Mouse (Mus musculus): ENCODE results near the gene Dab1. TPM values are rescaled to one million over a fixed set of nuclear protein-coding genes. Genes with fewer than 3 reads are reported as not detected.

The Dab1 gene
- polyA plus RNA-seq, 1 experiment from 2014 or later, result 106 TPM

DNA sequence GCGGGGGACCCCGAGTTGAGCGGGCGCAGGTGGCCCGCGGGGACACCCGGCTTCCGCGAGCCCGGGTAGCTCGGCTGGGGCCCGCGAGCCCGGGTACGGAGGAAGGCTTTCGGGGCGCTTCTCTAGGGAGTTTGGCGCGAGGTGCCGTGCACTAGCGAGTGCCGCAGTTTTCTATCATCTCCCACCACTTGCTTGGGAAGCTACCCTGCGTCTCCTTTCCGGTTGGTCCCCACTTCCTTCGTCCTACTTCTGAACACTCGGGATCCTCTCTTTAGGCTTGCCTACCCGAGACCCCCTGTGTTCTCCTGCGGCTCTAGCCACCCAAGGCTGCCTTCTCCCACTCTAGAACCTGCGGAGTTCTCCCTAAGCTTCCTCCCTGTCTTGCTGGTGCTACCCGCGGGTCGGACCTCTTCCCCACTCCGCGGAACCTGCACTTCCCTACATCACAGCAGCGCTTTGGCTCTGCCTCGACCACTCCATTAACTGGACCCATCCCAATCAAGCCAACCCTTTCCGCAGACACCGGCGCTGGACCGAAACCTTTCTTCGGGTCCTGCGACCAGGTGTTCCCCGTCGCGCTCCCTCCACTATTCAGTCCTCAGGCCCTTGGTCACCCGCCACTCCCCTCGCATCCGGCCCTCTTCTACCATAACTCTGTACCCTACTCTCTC lies 748.7 kb downstream of the Dab1 start:
- peak overlapping the region; percentile 74 for H3K4me3 ChIP-seq (ENCODE audit: low read depth, low read length)
- DNase-seq (ENCODE audit: low spot score) (peak; percentile 62), ATAC-seq (peak; percentile 32)
- WGBS, result under 1% methylated on average over 48 of the region's 48 CpGs
- peak overlapping the region; percentile 94 for H3K27ac ChIP-seq (ENCODE audit: low read depth, low read length)
- no peaks in the 10 kb centered on the region for H3K27me3 ChIP-seq (replicated peaks; ENCODE audit: control insufficient read depth, insufficient read depth, low read length)
- peak overlapping the region; percentile 89 for H3K9ac ChIP-seq (ENCODE audit: low read length)
- peaks cover 21% of the 10 kb centered on the region for H3K4me1 ChIP-seq (ENCODE audit: control insufficient read depth, insufficient read depth, low read length)
- no peaks in the 10 kb centered on the region for H3K9me3 ChIP-seq (replicated peaks; ENCODE audit: control insufficient read depth, low read length)
- peak overlapping the region; percentile 74 for H3K4me2 ChIP-seq (ENCODE audit: low read length)
- no peaks in the 10 kb centered on the region for H3K36me3 ChIP-seq (ENCODE audit: control insufficient read depth, insufficient read depth, low read length)

DNA sequence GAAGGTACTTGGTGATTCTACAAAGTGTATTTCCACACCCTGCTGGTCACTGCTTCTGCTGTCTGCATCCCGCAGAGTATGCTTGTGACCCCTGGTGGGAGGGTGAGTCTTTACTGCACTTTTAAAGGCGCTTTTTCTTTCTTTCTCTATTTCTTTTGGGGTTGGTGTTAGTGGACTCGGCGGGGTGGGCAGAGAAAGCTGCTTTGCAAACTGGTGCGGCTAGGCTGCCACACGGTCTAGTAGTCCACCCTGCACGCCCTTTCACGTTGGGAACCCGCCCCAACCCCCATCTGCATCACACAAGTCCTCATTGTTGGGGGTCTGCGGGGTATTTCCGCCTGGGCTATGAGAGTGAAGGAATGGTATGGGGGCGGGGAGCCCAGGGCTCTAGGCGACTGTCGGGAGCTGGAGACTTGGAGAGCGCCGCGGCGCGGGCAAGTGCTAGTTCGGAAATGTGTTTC lies 749.4 kb downstream of the Dab1 start:
- peak; percentile 93 for DNase-seq (ENCODE audit: low spot score)
- Histone ChIP-seq H3K9ac (ENCODE audit: low read length) (peak overlapping the region; percentile 89), H3K27me3 (replicated peaks; ENCODE audit: control insufficient read depth, insufficient read depth, low read length) (no peaks in the 10 kb centered on the region), H3K4me2 (ENCODE audit: low read length) (peak overlapping the region; percentile 74), H3K36me3 (ENCODE audit: control insufficient read depth, insufficient read depth, low read length) (no peaks in the 10 kb centered on the region), H3K9me3 (replicated peaks; ENCODE audit: control insufficient read depth, low read length) (no peaks in the 10 kb centered on the region), H3K27ac (ENCODE audit: low read depth, low read length) (peak overlapping the region; percentile 94), H3K4me3 (ENCODE audit: low read depth, low read length) (peak overlapping the region; percentile 74), H3K4me1 (ENCODE audit: control insufficient read depth, insufficient read depth, low read length) (peaks cover 21% of the 10 kb centered on the region)
- WGBS, result under 1% methylated on average over 20 of the region's 20 CpGs
- ATAC-seq, result peak; percentile 61

- no peak for DNase-seq (ENCODE audit: low spot score)
- Histone ChIP-seq H3K36me3 (ENCODE audit: control insufficient read depth, insufficient read depth, low read length) (no peaks in the 10 kb centered on the region), H3K4me3 (ENCODE audit: low read depth, low read length) (peak overlapping the region; percentile 74), H3K27ac (ENCODE audit: low read depth, low read length) (peak overlapping the region; percentile 94; the same call in 1 of the 2 replicates), H3K4me1 (ENCODE audit: control insufficient read depth, insufficient read depth, low read length) (peaks cover 21% of the 10 kb centered on the region), H3K9ac (ENCODE audit: low read length) (peak overlapping the region; percentile 89; the same call in 1 of the 2 replicates), H3K27me3 (replicated peaks; ENCODE audit: control insufficient read depth, insufficient read depth, low read length) (no peaks in the 10 kb centered on the region), H3K4me2 (ENCODE audit: low read length) (peak overlapping the region; percentile 74), H3K9me3 (replicated peaks; ENCODE audit: control insufficient read depth, low read length) (no peaks in the 10 kb centered on the region)
- 1% methylated on average over 7 of the region's 7 CpGs for WGBS
- no peak for ATAC-seq
These were observed 749.9 kb downstream of the Dab1 start for GRCm38 (mm10) chr4:104369091-104369490.

DNA sequence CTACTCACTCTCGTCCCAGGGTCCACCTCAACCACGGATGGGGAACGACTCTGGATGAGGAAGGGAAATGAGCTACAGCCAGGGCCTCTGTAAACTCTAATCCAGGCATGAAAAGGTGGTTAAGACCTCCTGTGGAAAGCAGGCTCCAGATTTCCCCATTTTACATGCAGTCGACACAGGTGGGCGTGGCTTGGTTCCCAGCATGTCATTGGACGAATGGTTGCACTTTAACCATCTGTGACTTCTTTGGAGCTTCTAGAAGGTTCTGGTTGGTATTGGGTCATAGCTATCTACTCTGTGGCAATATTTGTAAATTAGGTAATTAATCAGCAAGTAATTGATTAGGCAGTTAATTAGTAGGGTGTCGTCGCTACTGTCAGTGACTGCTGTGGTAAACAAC lies 752.0 kb downstream of the Dab1 start:
- H3K9me3 ChIP-seq (replicated peaks; ENCODE audit: control insufficient read depth, low read length), result no peaks in the 10 kb centered on the region
- H3K27me3 ChIP-seq (replicated peaks; ENCODE audit: control insufficient read depth, insufficient read depth, low read length), result no peaks in the 10 kb centered on the region
- no peak overlapping the region for H3K9ac ChIP-seq (ENCODE audit: low read length)
- no peak for ATAC-seq
- no peak for DNase-seq (ENCODE audit: low spot score)
- no peak overlapping the region for H3K27ac ChIP-seq (ENCODE audit: low read depth, low read length)
- H3K4me3 ChIP-seq (ENCODE audit: low read depth, low read length), result no peak overlapping the region
- H3K4me2 ChIP-seq (ENCODE audit: low read length), result no peak overlapping the region
- 75% methylated on average over 8 of the region's 8 CpGs for WGBS
- H3K4me1 ChIP-seq (ENCODE audit: control insufficient read depth, insufficient read depth, low read length), result peaks cover 17% of the 10 kb centered on the region
- no peaks in the 10 kb centered on the region for H3K36me3 ChIP-seq (ENCODE audit: control insufficient read depth, insufficient read depth, low read length)

- ATAC-seq (no peak), DNase-seq (ENCODE audit: low spot score) (no peak)
- no peak overlapping the region for H3K4me2 ChIP-seq (ENCODE audit: low read length)
- H3K4me1 ChIP-seq (ENCODE audit: control insufficient read depth, insufficient read depth, low read length), result peaks cover 9% of the 10 kb centered on the region
- WGBS, result 95% methylated on average over 1 of the region's 1 CpGs
- H3K4me3 ChIP-seq (ENCODE audit: low read depth, low read length), result no peak overlapping the region
- H3K36me3 ChIP-seq (ENCODE audit: control insufficient read depth, insufficient read depth, low read length), result no peaks in the 10 kb centered on the region
- H3K27ac ChIP-seq (ENCODE audit: low read depth, low read length), result no peak overlapping the region
- H3K27me3 ChIP-seq (replicated peaks; ENCODE audit: control insufficient read depth, insufficient read depth, low read length), result no peaks in the 10 kb centered on the region
- no peaks in the 10 kb centered on the region for H3K9me3 ChIP-seq (replicated peaks; ENCODE audit: control insufficient read depth, low read length)
- no peak overlapping the region for H3K9ac ChIP-seq (ENCODE audit: low read length)
These were observed 755.0 kb downstream of the Dab1 start for GRCm38 (mm10) chr4:104374191-104374590.

- Histone ChIP-seq H3K4me2 (ENCODE audit: low read length) (peak overlapping the region; percentile 4; the same call in 1 of the 2 replicates), H3K27ac (ENCODE audit: low read depth, low read length) (peak overlapping the region; percentile 35; the same call in 1 of the 2 replicates), H3K9ac (ENCODE audit: low read length) (no peak overlapping the region)
These were observed 765.5 kb downstream of the Dab1 start for GRCm38 (mm10) chr4:104384704-104385103.

GRCm38 (mm10) chr4:104385272-104385671 lies 766.1 kb downstream of the Dab1 start:
- 3% methylated on average over 5 of the region's 5 CpGs for WGBS
- Histone ChIP-seq H3K36me3 (ENCODE audit: control insufficient read depth, insufficient read depth, low read length) (no peaks in the 10 kb centered on the region), H3K4me1 (ENCODE audit: control insufficient read depth, insufficient read depth, low read length) (peaks cover 31% of the 10 kb centered on the region), H3K9me3 (replicated peaks; ENCODE audit: control insufficient read depth, low read length) (no peaks in the 10 kb centered on the region), H3K4me2 (ENCODE audit: low read length) (peak overlapping the region; percentile 4; the same call in 1 of the 2 replicates), H3K9ac (ENCODE audit: low read length) (no peak overlapping the region), H3K4me3 (ENCODE audit: low read depth, low read length) (no peak overlapping the region), H3K27ac (ENCODE audit: low read depth, low read length) (peak overlapping the region; percentile 35; the same call in 1 of the 2 replicates), H3K27me3 (replicated peaks; ENCODE audit: control insufficient read depth, insufficient read depth, low read length) (no peaks in the 10 kb centered on the region)
- ATAC-seq (peak; percentile 70), DNase-seq (ENCODE audit: low spot score) (peak; percentile 81)

More at GRCm38 (mm10) chr4:104384704-104385103, 765.5 kb downstream of the Dab1 start:
- Histone ChIP-seq H3K9me3 (replicated peaks; ENCODE audit: control insufficient read depth, low read length) (no peaks in the 10 kb centered on the region), H3K4me3 (ENCODE audit: low read depth, low read length) (no peak overlapping the region), H3K36me3 (ENCODE audit: control insufficient read depth, insufficient read depth, low read length) (no peaks in the 10 kb centered on the region), H3K4me1 (ENCODE audit: control insufficient read depth, insufficient read depth, low read length) (peaks cover 31% of the 10 kb centered on the region), H3K27me3 (replicated peaks; ENCODE audit: control insufficient read depth, insufficient read depth, low read length) (no peaks in the 10 kb centered on the region)
- DNase-seq (ENCODE audit: low spot score) (peak; percentile 78), ATAC-seq (peak; percentile 83)
- 12% methylated on average over 7 of the region's 7 CpGs for WGBS

DNA sequence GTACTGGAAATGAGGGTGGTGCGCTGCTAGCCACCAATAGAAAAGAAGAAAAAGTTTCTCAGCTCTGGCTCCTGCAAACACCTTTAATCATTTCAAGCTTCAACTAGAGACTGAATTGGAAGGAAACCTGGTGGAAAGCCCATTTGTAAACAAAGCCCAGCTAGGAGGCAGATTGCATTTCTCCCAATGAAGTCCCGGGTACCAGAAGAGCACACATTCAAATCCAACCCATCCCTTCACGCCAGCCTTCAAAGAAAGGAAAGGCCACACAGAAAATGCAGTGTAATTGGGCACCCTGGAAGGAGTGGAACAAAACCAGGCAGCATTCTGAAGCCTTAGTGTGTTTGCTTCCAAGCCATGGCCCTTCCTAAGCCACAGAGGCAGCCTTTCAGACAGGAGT lies 776.4 kb downstream of the Dab1 start:
- H3K27ac ChIP-seq (ENCODE audit: low read depth, low read length), result no peak overlapping the region
- no peak for ATAC-seq

DNA sequence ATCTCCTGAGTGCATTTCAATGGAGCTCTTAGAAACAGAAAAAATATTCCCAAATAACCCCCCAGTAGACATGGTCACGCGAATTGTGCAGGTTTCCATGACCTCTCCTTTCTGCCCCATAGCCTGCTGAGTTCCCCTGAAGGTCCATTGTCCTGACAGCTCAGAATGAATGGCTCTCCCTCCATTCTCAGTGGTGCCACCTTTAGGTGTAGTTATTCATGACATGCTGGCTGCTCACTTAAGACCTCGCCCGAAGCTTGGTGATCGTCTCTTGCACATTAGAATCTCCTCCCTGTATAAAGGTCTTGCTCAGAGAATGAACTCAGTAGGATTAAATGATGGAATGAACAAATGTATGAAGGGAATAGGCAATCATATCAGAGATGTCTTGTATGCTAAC lies 776.9 kb downstream of the Dab1 start:
- 84% methylated on average over 5 of the region's 5 CpGs for WGBS
- Histone ChIP-seq H3K9ac (ENCODE audit: low read length) (no peak overlapping the region), H3K27ac (ENCODE audit: low read depth, low read length) (no peak overlapping the region), H3K4me1 (ENCODE audit: control insufficient read depth, insufficient read depth, low read length) (peaks cover 18% of the 10 kb centered on the region), H3K4me3 (ENCODE audit: low read depth, low read length) (no peak overlapping the region), H3K4me2 (ENCODE audit: low read length) (no peak overlapping the region), H3K36me3 (ENCODE audit: control insufficient read depth, insufficient read depth, low read length) (no peaks in the 10 kb centered on the region), H3K9me3 (replicated peaks; ENCODE audit: control insufficient read depth, low read length) (no peaks in the 10 kb centered on the region), H3K27me3 (replicated peaks; ENCODE audit: control insufficient read depth, insufficient read depth, low read length) (no peaks in the 10 kb centered on the region)
- ATAC-seq (no peak), DNase-seq (ENCODE audit: low spot score) (no peak)

More for the DNA sequence above, 776.4 kb downstream of the Dab1 start:
- H3K4me3 ChIP-seq (ENCODE audit: low read depth, low read length), result no peak overlapping the region
- peaks cover 17% of the 10 kb centered on the region for H3K4me1 ChIP-seq (ENCODE audit: control insufficient read depth, insufficient read depth, low read length)
- 38% methylated on average over 3 of the region's 3 CpGs for WGBS
- H3K4me2 ChIP-seq (ENCODE audit: low read length), result no peak overlapping the region
- no peaks in the 10 kb centered on the region for H3K27me3 ChIP-seq (replicated peaks; ENCODE audit: control insufficient read depth, insufficient read depth, low read length)
- no peaks in the 10 kb centered on the region for H3K9me3 ChIP-seq (replicated peaks; ENCODE audit: control insufficient read depth, low read length)
- DNase-seq (ENCODE audit: low spot score), result peak; percentile 33
- H3K9ac ChIP-seq (ENCODE audit: low read length), result no peak overlapping the region
- H3K36me3 ChIP-seq (ENCODE audit: control insufficient read depth, insufficient read depth, low read length), result no peaks in the 10 kb centered on the region
